Mouse (Mus musculus): Measurements from ENCODE around the gene Mief1. TPM values are rescaled to one million over a fixed set of nuclear protein-coding genes. Genes with fewer than 3 reads are reported as not detected.

The Mief1 gene
- polyA plus RNA-seq, 1 experiment from 2014 or later, result 39.3 TPM

GRCm38 (mm10) chr15:80215716-80216479 lies 17.9 kb upstream of the Mief1 start:
- no peaks in the 10 kb centered on the region for H3K27me3 ChIP-seq (ENCODE audit: insufficient read depth, poor library complexity, severe bottlenecking)
- DNase-seq (ENCODE audit: low spot score), result no peak
- peaks cover 30% of the 10 kb centered on the region for H3K36me3 ChIP-seq
- H3K4me1 ChIP-seq (replicated peaks), result peaks cover 22% of the 10 kb centered on the region
- no peaks in the 10 kb centered on the region for H3K9me3 ChIP-seq
- WGBS, result 17% methylated on average over 10 of the region's 10 CpGs
- H3K4me3 ChIP-seq, result no peak overlapping the region
- 0 out of 2 replicates have a peak overlapping the region, but pooled peaks have one; percentile 40 for H3K27ac ChIP-seq

GRCm38 (mm10) chr15:80216480-80216820 lies 17.4 kb upstream of the Mief1 start:
- no peak overlapping the region for H3K4me3 ChIP-seq
- H3K27ac ChIP-seq, result no peak overlapping the region
- 69% methylated on average over 9 of the region's 9 CpGs for WGBS
- no peak for DNase-seq (ENCODE audit: low spot score)
- peaks cover 25% of the 10 kb centered on the region for H3K36me3 ChIP-seq
- H3K9me3 ChIP-seq, result no peaks in the 10 kb centered on the region
- H3K27me3 ChIP-seq (ENCODE audit: insufficient read depth, poor library complexity, severe bottlenecking), result no peaks in the 10 kb centered on the region
- H3K4me1 ChIP-seq (replicated peaks), result peaks cover 22% of the 10 kb centered on the region

- H3K27me3 ChIP-seq (ENCODE audit: insufficient read depth, poor library complexity, severe bottlenecking), result no peaks in the 10 kb centered on the region
- no peak overlapping the region for H3K4me3 ChIP-seq
- peaks cover 14% of the 10 kb centered on the region for H3K36me3 ChIP-seq
- WGBS, result 90% methylated on average over 10 of the region's 10 CpGs
- DNase-seq (ENCODE audit: low spot score), result no peak
- no peaks in the 10 kb centered on the region for H3K9me3 ChIP-seq
- peaks cover 22% of the 10 kb centered on the region for H3K4me1 ChIP-seq (replicated peaks)
- H3K27ac ChIP-seq, result no peak overlapping the region
These were observed 16.3 kb upstream of the Mief1 start for GRCm38 (mm10) chr15:80217476-80217875.

- Histone ChIP-seq H3K4me3 (peak overlapping the region; percentile 6; the same call in 1 of the 2 replicates), H3K27ac (peak overlapping the region; percentile 62), H3K9me3 (no peaks in the 10 kb centered on the region), H3K4me1 (replicated peaks) (peaks cover 22% of the 10 kb centered on the region), H3K36me3 (no peaks in the 10 kb centered on the region; the same call in 1 of the 2 replicates), H3K27me3 (ENCODE audit: insufficient read depth, poor library complexity, severe bottlenecking) (no peaks in the 10 kb centered on the region)
- WGBS, result 45% methylated on average over 14 of the region's 14 CpGs
- DNase-seq (ENCODE audit: low spot score), result peak; percentile 31
These were observed 14.6 kb upstream of the Mief1 start for GRCm38 (mm10) chr15:80219211-80219610.

- Histone ChIP-seq H3K4me3 (no peak overlapping the region), H3K36me3 (no peaks in the 10 kb centered on the region), H3K27ac (peak overlapping the region; percentile 62), H3K4me1 (replicated peaks) (peaks cover 18% of the 10 kb centered on the region), H3K27me3 (ENCODE audit: insufficient read depth, poor library complexity, severe bottlenecking) (no peaks in the 10 kb centered on the region), H3K9me3 (no peaks in the 10 kb centered on the region)
- 72% methylated on average over 4 of the region's 4 CpGs for WGBS
- DNase-seq (ENCODE audit: low spot score), result no peak
These were observed 13.8 kb upstream of the Mief1 start for GRCm38 (mm10) chr15:80219705-80220657.

- Histone ChIP-seq H3K36me3 (no peaks in the 10 kb centered on the region), H3K9me3 (no peaks in the 10 kb centered on the region)
- 68% methylated on average over 8 of the region's 8 CpGs for WGBS
These were observed 12.8 kb upstream of the Mief1 start for GRCm38 (mm10) chr15:80221031-80221430.

GRCm38 (mm10) chr15:80223751-80224150 lies 10.1 kb upstream of the Mief1 start:
- no peaks in the 10 kb centered on the region for H3K36me3 ChIP-seq
- 89% methylated on average over 7 of the region's 7 CpGs for WGBS
- DNase-seq (ENCODE audit: low spot score), result no peak
- peaks cover 26% of the 10 kb centered on the region for H3K4me1 ChIP-seq (replicated peaks)
- H3K9me3 ChIP-seq, result no peaks in the 10 kb centered on the region
- H3K27ac ChIP-seq, result no peak overlapping the region
- no peaks in the 10 kb centered on the region for H3K27me3 ChIP-seq (ENCODE audit: insufficient read depth, poor library complexity, severe bottlenecking)
- H3K4me3 ChIP-seq, result no peak overlapping the region

More at GRCm38 (mm10) chr15:80221031-80221430, 12.8 kb upstream of the Mief1 start:
- Histone ChIP-seq H3K4me1 (replicated peaks) (peaks cover 12% of the 10 kb centered on the region), H3K4me3 (no peak overlapping the region), H3K27ac (no peak overlapping the region), H3K27me3 (ENCODE audit: insufficient read depth, poor library complexity, severe bottlenecking) (no peaks in the 10 kb centered on the region)
- DNase-seq (ENCODE audit: low spot score), result no peak

- peak; percentile 77 for DNase-seq (ENCODE audit: low spot score)
- Histone ChIP-seq H3K9me3 (no peaks in the 10 kb centered on the region), H3K36me3 (no peaks in the 10 kb centered on the region), H3K4me3 (no peak overlapping the region), H3K4me1 (replicated peaks) (peaks cover 16% of the 10 kb centered on the region), H3K27me3 (ENCODE audit: insufficient read depth, poor library complexity, severe bottlenecking) (peaks cover under 1% of the 10 kb centered on the region; the same call in 1 of the 2 replicates), H3K27ac (no peak overlapping the region)
- 30% methylated on average over 9 of the region's 9 CpGs for WGBS
These were observed 8.6 kb upstream of the Mief1 start for GRCm38 (mm10) chr15:80225208-80225607.

- peaks cover 6% of the 10 kb centered on the region; the same call in 1 of the 2 replicates for H3K27me3 ChIP-seq (ENCODE audit: insufficient read depth, poor library complexity, severe bottlenecking)
- no peak overlapping the region for H3K4me3 ChIP-seq
- WGBS, result 49% methylated on average over 2 of the region's 2 CpGs
- H3K4me1 ChIP-seq (replicated peaks), result peaks cover 16% of the 10 kb centered on the region
- H3K36me3 ChIP-seq, result no peaks in the 10 kb centered on the region
- peak; percentile 69 for DNase-seq (ENCODE audit: low spot score)
- no peak overlapping the region for H3K27ac ChIP-seq
- H3K9me3 ChIP-seq, result no peaks in the 10 kb centered on the region
These were observed 8.0 kb upstream of the Mief1 start for GRCm38 (mm10) chr15:80225796-80226195.

- DNase-seq (ENCODE audit: low spot score), result peak; percentile 30
- no peaks in the 10 kb centered on the region for H3K9me3 ChIP-seq
- WGBS, result 66% methylated on average over 17 of the region's 17 CpGs
- peaks cover 30% of the 10 kb centered on the region for H3K4me1 ChIP-seq (replicated peaks)
- H3K4me3 ChIP-seq, result no peak overlapping the region
- peak overlapping the region; percentile 69 for H3K27ac ChIP-seq
- H3K36me3 ChIP-seq, result no peaks in the 10 kb centered on the region
- H3K27me3 ChIP-seq (ENCODE audit: insufficient read depth, poor library complexity, severe bottlenecking), result peaks cover 7% of the 10 kb centered on the region; the same call in 1 of the 2 replicates
These were observed 5.6 kb upstream of the Mief1 start for GRCm38 (mm10) chr15:80228071-80228800.

- 30% methylated on average over 2 of the region's 2 CpGs for WGBS
- DNase-seq (ENCODE audit: low spot score), result peak; percentile 66
These were observed 1.5 kb upstream of the Mief1 start for GRCm38 (mm10) chr15:80232331-80232730.

GRCm38 (mm10) chr15:80233053-80233452 lies 765 bp upstream of the Mief1 start:
- no peak for DNase-seq (ENCODE audit: low spot score)
- WGBS, result 70% methylated on average over 4 of the region's 4 CpGs
- H3K27ac ChIP-seq, result peak overlapping the region; percentile 93
- H3K4me1 ChIP-seq (replicated peaks), result peaks cover 45% of the 10 kb centered on the region
- H3K9me3 ChIP-seq, result no peaks in the 10 kb centered on the region
- peaks cover 27% of the 10 kb centered on the region for H3K36me3 ChIP-seq
- peaks cover 7% of the 10 kb centered on the region; the same call in 1 of the 2 replicates for H3K27me3 ChIP-seq (ENCODE audit: insufficient read depth, poor library complexity, severe bottlenecking)
- peak overlapping the region; percentile 94; the same call in 1 of the 2 replicates for H3K4me3 ChIP-seq

More at GRCm38 (mm10) chr15:80232331-80232730, 1.5 kb upstream of the Mief1 start:
- H3K4me3 ChIP-seq, result no peak overlapping the region
- H3K27me3 ChIP-seq (ENCODE audit: insufficient read depth, poor library complexity, severe bottlenecking), result peaks cover 7% of the 10 kb centered on the region; the same call in 1 of the 2 replicates
- no peak overlapping the region for H3K27ac ChIP-seq
- no peaks in the 10 kb centered on the region for H3K9me3 ChIP-seq
- peaks cover 53% of the 10 kb centered on the region for H3K4me1 ChIP-seq (replicated peaks)
- peaks cover 20% of the 10 kb centered on the region for H3K36me3 ChIP-seq

All from hindbrain, embryonic 10.5 days (tissue).